Mouse (Mus musculus) MEL (cell line): ENCODE measurements around the gene Csmd2.

ENCODE experiments used
- CHD1 ChIP-seq: IDR thresholded peaks from 2 replicates; pipeline ENCODE4 v1.6.1; 2012; ENCODE audit warnings: low read depth, mild to moderate bottlenecking, inconsistent platforms, low read length, improper control_type of control experiment
- CTCF ChIP-seq, 3 experiments: IDR thresholded peaks in 2 of 3; conservative IDR thresholded peaks in 1 of 3; 2 replicates each; pipeline ENCODE4 v1.5.1; 2011 to 2012; ENCODE audit warnings: low read length in 3 of 3, low read depth in 2 of 3, mild to moderate bottlenecking in 2 of 3, improper control_type of control experiment in 1 of 3, inconsistent platforms in 1 of 3, mixed read lengths in 1 of 3, moderate library complexity in 1 of 3; ENCODE audit not compliant: control insufficient read depth in 1 of 3, insufficient read depth in 1 of 3, poor library complexity in 1 of 3, severe bottlenecking in 1 of 3
- E2F4 ChIP-seq: IDR thresholded peaks from 2 replicates; pipeline ENCODE4 v1.6.1; 2011; ENCODE audit warnings: low read depth, low read length, improper control_type of control experiment, borderline replicate concordance
- EP300 ChIP-seq, 2 experiments: IDR thresholded peaks; 2 replicates each; pipeline ENCODE4 v1.6.1; 2011; ENCODE audit warnings: improper control_type of control experiment in 2 of 2, low read length in 2 of 2, low read depth in 1 of 2, mild to moderate bottlenecking in 1 of 2
- MAFK ChIP-seq: IDR thresholded peaks from 2 replicates; pipeline ENCODE4 v1.6.1; 2011; ENCODE audit warnings: low read depth, mild to moderate bottlenecking, low read length, improper control_type of control experiment, borderline replicate concordance
- MYC ChIP-seq: IDR thresholded peaks from 2 replicates; pipeline ENCODE4 v1.6.1; 2011; ENCODE audit warnings: low read depth, mild to moderate bottlenecking, low read length, improper control_type of control experiment, moderate library complexity
- NELFE ChIP-seq: IDR thresholded peaks from 2 replicates; pipeline ENCODE4 v1.6.1; 2011; ENCODE audit warnings: low read depth, low read length, improper control_type of control experiment
- POLR2A ChIP-seq, 2 experiments: IDR thresholded peaks; 2 replicates each; pipeline ENCODE4 v1.6.1; 2011 to 2012; ENCODE audit warnings: low read length in 2 of 2, mild to moderate bottlenecking in 2 of 2, control low read depth in 1 of 2, improper control_type of control experiment in 1 of 2, low read depth in 1 of 2, moderate library complexity in 1 of 2; ENCODE audit not compliant: control insufficient read depth in 1 of 2, insufficient read depth in 1 of 2, poor library complexity in 1 of 2
- UBTF ChIP-seq: IDR thresholded peaks from 2 replicates; pipeline ENCODE4 v1.6.1; 2012; ENCODE audit warnings: low read depth, mild to moderate bottlenecking, inconsistent platforms, low read length, improper control_type of control experiment, moderate library complexity, borderline replicate concordance; ENCODE audit not compliant: insufficient read depth
- USF1 ChIP-seq: IDR thresholded peaks from 2 replicates; pipeline ENCODE4 v1.6.1; 2014; ENCODE audit warnings: low read depth, mild to moderate bottlenecking, inconsistent platforms, low read length, improper control_type of control experiment, moderate library complexity
- USF2 ChIP-seq, 2 experiments: IDR thresholded peaks; 2 replicates each; pipeline ENCODE4 v1.6.1; 2011 to 2012; ENCODE audit warnings: improper control_type of control experiment in 2 of 2, low read length in 2 of 2, borderline replicate concordance in 1 of 2, inconsistent platforms in 1 of 2, low read depth in 1 of 2, mild to moderate bottlenecking in 1 of 2; ENCODE audit not compliant: insufficient read depth in 1 of 2
- ZC3H11A ChIP-seq: IDR thresholded peaks from 2 replicates; pipeline ENCODE4 v1.6.1; 2012; ENCODE audit warnings: low read depth, mild to moderate bottlenecking, inconsistent platforms, low read length, improper control_type of control experiment
- ZKSCAN1 ChIP-seq: IDR thresholded peaks from 2 replicates; pipeline ENCODE4 v1.6.1; 2012; ENCODE audit warnings: low read depth, mild to moderate bottlenecking, inconsistent platforms, low read length, improper control_type of control experiment, moderate library complexity
- ZNF384 ChIP-seq: IDR thresholded peaks from 2 replicates; pipeline ENCODE4 v1.6.1; 2012; ENCODE audit warnings: low read depth, mild to moderate bottlenecking, inconsistent platforms, low read length, improper control_type of control experiment

DNA sequence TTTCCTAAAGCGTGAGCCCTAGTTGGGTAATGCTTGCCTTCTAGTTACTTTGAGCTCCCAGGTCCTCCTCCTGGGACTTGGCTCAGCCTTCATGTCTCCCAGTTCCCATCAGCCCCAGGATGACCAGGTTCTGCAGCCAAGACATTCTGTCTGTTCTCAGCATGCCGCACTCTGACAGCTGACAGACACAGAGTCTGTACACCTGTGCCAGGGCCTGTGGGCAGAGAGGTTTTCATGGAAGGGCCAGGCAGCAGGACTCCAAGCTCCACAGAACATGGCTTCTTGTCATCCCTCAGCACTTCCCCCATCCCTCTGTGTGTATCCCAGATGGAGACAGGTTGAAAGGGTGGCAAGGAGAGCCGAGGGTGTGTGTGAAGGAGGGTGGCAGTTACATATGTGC lies 154.6 kb downstream of the Csmd2 start:
- TF ChIP-seq ZKSCAN1, result no peak
- no peak for TF ChIP-seq POLR2A (IDR thresholded peaks at IDR 0.05; ENCODE audit: control insufficient read depth in 1 of 2, insufficient read depth in 1 of 2, low read depth in 1 of 2, low read length in 2 of 2, poor library complexity in 1 of 2)
- TF ChIP-seq ZC3H11A, result no peak
- TF ChIP-seq E2F4, result no peak
- TF ChIP-seq EP300 (IDR thresholded peaks at IDR 0.05; ENCODE audit: low read depth in 1 of 2, low read length in 2 of 2), result no peak
- no peak for TF ChIP-seq USF1
- TF ChIP-seq USF2 (IDR thresholded peaks at IDR 0.05; ENCODE audit: borderline replicate concordance in 1 of 2, insufficient read depth in 1 of 2, low read depth in 1 of 2, low read length in 2 of 2), result no peak
- no peak for TF ChIP-seq CTCF (IDR thresholded peaks at IDR 0.05 in 2 of 3, conservative IDR thresholded peaks at IDR 0.05 in 1 of 3; ENCODE audit: control insufficient read depth in 1 of 3, insufficient read depth in 1 of 3, low read depth in 2 of 3, low read length in 3 of 3, poor library complexity in 1 of 3, severe bottlenecking in 1 of 3)
- no peak for TF ChIP-seq NELFE
- TF ChIP-seq CHD1, result no peak
- no peak for TF ChIP-seq MAFK
- TF ChIP-seq ZNF384, result no peak
- TF ChIP-seq UBTF, result no peak
- TF ChIP-seq MYC, result no peak
